Mouse (Mus musculus) skeletal muscle tissue, adult 2 months (tissue): ENCODE results near the gene Dnah10.
"Not testable (repeated sequence)": the region's sequence is repeated elsewhere in the genome, so short reads cannot be mapped to it uniquely, and the experiment has no call there.

Source experiments
- DNase-seq: peaks from one replicate; pipeline ENCODE4 v3.0.0-alpha.2; 2012; ENCODE audit warnings: low read depth, low spot score

The Dnah10 gene

DNA sequence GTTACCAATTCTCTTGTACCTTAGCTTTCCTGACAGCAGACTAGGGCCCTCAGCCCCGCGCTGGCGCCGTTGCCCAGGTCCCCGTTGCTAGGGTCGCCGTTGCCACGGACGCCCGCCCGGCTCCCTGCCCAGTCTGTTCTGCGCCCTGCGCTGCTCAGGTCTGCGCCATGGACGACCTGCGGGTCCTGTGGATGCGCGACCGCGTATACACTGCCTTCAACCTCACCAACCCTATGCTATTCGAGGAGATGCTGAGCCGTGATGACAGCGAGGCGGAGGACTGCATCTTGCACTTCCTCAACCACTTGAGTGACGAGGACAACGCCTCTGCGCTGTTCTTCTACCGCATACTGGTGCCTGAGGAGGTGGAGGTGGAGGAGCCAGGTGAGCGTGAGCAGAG, at the start of gene Dnah10:
Gene Dnah10 (plus strand): TSS at position 89 of the 400 bp plus-strand sequence.
- DNase-seq = no peak

DNA sequence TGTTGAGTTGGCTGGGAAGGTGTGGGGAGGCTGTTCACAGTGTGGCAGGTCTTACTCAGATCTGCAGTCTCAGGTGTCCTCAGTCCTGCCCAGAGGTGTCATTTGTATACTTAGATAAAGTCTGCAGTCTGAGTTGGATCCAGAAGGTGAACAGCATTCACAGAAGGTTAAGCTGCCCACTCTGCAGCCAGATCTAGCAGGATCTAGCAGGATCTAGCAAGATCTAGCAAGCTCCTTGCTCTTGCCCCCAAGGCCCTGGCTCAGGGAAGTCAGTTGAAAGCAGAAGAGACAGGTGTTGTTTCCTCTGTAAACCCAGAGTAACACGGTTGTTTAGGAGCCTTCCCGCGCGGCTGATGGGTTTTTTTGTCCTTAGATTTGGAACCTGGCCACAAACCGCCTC, 11.1 kb upstream of the Dnah10 start:
- no peak for DNase-seq

DNA sequence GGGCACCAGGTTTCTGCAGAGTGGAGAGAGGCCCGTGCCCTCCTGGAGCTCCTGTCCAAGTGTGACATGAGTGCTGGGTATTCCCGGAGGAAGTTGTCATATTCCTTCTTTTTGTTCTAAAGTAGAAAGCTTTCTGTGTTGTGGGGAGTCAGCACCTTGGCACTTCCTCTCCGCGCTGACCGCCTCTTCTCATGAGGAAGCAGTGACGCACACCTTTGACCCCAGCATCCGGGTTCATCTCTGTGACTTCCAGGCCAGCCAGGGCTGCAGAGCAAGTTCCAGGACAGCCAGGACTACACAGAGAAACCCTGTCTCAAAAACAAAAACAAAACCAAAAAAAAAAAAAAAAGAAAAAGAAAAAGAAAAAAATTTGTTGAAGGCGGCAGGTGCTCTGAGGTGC, 9.8 kb upstream of the Dnah10 start:
- peak; percentile 7 for DNase-seq

DNA sequence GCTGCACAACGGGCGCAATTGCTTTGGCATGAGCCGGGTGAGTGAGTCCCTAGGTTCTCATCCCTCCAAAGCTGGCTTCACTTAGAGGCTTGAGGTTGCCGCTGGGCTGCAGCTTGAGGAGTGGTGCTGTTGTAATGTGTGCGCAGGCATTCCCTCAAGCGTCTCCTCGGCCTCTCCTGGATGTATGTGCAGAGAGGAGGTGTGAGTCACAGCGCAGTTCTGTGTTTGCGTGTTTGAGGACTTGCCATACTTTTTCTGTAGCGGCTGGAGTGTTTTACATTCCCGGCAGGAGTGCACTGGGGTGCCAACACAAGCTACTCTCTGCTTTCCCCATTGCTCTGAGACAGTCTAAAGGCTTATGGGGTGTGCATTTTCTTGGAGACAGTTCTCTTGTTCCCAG, 6.9 kb upstream of the Dnah10 start:
- no peak for DNase-seq

DNA sequence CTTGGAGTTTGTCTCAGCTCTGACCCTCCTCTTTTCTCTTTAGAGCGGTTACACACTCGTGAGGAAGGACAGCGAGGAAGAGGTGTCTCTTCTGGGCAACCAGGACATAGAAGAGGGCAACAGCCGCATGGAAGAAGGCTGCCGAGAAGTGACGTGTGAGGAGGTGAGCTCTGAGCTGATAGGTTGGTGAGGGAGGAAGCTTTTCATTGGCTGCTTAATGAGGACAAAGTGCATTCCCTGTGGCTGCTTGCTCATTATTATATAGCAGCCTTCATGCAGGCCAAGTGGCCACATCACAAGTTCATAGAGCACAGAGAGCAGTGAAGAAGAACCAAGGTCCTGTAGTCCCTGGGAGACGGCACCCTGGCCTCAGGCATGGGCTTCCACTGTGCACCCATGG, 6.5 kb upstream of the Dnah10 start:
- no peak for DNase-seq

DNA sequence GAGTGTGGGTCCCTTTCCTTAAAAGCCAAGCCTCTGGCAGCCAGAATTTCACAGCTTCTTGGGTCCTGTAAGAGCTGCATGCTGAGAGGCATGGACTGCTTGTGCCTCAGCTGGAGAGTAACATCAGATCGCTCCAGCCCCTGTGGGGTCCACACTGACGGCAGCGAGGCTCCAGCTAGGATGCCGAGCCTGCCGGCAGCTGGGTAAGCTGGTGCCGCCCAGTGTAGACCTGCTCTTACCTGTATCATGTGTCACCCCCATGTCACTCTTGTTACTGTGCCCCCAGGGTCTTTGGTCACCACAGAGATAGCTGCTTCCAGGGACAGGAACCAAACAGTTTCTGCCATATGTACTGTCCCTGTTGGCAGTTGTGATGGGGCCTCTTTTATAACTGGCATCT, 1.8 kb upstream of the Dnah10 start:
- no peak for DNase-seq

DNA sequence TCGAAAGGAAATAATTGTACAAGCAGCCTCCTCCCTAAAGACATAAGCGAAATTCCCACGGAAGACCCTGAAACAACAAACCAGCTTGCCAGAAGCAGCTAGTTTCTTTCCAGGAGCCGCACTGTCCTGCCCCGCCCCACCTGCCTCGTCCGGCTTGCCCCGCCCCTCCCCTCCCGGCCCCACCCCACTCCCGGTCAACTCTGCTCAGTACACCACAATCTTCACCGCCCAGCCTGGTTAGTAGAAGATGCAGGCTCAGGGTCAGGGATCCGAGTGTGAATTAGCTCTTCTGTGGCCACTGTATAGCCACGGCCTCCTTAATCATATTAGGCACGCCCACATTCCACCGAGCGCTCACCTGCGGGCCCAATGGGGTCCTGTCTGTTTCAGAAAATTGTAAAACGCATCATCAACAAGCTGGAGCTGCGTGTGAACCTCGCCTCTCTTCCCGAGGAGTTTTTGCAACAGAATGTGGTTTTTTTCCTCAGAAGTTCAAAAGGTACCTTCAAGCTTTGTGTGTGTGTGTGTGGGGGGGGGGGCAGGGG, 4.8 kb downstream of the Dnah10 start:
- no peak for DNase-seq

DNA sequence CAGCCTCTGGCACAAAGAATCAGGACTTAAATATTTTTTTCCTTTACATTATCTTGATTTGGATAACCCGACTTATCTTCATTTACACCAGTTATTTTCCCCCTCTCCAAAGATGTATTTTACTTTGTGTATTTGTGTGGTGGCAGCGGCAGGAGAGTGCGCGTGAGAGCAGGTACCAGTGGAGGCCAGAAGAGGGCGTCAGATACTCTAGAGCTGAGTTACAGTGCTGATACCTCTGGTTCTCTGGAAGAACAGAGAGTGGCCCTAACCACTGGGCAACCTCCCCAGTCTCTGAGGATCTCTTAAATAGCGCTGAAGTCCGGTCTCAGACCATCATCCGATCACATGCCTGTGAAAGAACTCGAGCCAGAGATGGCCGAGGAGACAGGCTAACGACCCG, 9.1 kb downstream of the Dnah10 start:
- no peak for DNase-seq

DNA sequence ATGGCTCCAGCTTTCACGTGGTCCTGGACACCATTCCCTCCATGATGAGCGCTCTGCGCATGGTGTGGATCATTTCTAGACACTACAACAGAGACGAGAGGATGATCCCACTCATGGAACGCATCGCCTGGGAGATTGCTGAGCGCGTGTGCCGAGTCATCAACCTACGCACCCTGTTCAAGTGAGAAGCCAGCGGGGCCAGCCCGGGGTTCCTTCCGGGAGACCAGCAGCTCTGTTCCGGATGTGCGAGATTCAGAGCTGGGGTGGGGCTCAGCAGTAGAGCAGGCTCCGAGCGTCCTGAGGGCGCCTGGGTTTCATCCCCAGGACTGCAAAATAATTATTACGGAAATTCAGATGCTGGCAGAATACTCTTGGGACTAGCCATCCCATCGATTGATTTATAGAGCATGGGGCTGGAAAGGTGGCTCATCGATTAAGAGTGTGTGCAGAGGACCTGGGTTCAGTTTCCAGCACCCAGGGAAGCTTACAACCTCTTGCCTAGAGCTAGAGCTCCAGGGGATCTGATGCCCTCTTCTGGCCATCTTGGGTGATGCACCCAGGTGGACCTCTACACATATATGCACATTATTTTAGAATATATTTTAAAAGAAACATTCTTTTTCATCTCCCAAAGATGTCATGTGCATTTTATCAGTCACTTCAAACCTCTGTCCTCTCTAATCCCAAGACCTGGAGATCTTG, 17.2 kb downstream of the Dnah10 start:
- no peak for DNase-seq

DNA sequence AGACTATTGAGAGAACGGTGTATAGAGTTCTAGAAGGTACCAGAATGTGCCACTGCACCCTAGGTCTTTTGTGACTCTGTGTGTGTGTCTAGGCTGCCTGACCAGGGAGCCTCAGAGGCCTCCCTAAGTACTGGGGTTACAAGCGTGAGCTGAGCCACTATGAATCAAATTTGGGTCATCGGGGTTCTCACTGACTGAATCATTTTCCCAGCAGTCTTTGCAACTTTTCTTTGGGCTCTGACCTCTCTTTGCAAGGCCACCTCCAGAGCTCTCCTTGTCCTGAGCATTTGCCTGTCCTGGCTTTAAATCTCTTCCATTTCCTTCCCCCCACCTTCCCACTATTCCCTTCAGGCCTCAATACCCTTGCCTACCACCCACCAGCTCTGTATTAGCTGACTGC, 19.0 kb downstream of the Dnah10 start:
- no peak for DNase-seq

DNA sequence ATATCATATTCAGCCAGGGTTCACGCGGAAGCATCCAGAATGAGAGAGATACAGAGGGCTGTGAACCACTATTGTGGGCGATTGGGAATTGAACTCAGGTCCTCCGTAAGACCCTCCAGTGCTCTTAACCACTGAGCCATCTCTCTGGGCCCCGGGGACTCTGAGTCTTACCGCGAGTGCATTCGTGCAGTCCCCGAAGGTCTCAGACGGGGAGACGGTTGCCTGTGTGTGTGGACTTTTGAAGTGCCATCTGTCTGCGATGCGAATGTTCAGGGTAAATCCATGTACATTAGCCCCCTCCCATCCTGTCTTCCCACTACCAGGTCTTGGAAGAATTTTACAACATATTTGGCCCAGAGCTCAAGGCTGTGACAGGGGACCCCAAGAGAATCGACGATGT, 21.3 kb downstream of the Dnah10 start:
- no peak for DNase-seq

DNA sequence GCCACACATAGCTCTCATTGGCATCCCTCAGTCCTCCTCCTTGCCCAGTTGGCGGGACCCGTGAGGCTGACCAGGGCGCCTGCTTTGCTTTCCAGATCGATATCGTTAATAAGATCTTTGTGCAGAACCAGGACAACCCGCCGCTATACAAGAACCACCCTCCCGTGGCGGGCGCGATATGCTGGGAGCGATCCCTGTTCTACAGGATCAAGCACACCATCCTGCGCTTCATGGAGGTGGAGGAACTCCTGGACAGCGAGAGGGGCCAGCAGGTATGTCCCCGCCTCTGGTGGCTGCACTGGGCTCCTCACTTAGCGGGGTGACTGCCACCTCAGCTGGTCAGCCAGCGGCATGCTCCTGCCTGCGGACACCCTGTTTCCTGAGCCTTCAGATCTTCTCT, 23.4 kb downstream of the Dnah10 start:
- no peak for DNase-seq

DNA sequence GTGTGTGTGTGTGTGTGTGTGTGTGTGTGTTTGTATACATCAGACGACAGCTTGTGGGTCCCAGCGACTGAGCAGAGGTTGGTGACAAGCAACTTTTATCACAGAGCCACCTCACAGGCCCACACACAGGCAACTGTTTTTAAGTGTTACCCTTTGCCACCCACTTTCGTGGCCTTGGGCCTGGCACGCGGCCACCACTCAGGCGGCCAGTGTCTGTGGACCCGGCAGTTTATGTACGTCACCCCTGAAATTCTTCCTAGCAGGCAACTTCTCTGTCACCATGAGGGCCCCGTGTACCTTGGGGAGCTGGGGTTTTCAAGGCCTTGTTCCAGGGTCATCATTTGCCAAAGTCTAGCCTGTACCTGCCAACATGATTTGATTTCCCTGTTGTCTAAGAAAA, 26.8 kb downstream of the Dnah10 start:
- no peak for DNase-seq

DNA sequence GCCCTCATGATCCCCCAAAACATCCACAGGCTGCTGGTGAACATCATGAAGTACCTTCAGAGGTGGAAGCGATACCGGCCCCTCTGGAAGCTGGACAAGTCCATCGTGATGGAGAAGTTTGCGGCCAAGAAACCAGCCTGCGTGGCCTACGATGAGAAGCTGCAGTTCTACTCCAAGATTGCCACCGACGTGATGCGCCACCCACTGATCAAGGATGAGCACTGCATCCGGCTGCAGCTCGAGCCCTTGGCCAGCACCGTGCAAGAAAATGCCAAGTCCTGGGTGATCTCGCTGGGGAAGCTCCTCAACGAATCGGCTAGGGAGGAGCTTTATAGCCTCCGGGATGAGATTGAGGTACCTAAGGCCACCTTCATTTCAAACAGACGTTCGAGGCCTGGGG, 36.1 kb downstream of the Dnah10 start:
- DNase-seq = no peak

DNA sequence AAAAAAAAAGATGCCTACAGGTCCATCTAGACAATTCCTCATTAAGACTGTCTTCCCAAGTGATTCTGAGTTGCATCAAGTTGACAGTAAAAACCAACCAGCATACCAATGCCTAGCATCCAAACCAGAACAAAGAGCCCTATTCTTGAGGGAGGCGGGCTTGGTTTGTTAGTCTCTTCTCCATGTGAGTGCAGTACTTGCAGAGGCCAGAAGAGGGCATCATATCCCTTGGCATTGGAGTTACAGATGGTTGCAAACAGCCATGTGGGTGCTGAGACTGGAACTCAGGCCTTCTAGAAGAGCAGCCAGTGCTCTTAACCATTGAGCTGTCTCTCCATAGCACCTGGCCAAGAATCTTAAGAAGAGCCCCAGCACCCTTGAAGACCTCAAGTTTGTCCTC, 36.9 kb downstream of the Dnah10 start:
- no peak for DNase-seq

DNA sequence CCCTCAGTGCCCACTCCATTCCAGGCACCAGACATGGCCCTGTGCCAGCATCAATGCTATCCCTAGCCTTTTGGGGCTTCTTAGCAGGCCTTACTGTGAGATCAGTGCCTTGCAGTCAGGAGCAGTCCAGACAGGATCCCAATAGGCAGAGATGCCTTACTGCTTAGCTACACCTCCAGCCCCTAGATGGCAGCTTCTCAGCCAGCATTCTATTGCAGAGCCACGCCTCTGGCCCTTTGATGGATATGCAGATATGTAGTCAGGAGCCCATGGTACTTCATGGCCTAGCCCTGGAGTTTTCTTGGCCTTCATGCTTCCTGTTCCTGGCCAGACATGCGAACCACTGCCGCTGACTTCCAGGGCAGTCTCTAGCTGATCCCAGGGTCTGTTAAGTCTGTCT, 49.7 kb downstream of the Dnah10 start:
- no peak for DNase-seq

DNA sequence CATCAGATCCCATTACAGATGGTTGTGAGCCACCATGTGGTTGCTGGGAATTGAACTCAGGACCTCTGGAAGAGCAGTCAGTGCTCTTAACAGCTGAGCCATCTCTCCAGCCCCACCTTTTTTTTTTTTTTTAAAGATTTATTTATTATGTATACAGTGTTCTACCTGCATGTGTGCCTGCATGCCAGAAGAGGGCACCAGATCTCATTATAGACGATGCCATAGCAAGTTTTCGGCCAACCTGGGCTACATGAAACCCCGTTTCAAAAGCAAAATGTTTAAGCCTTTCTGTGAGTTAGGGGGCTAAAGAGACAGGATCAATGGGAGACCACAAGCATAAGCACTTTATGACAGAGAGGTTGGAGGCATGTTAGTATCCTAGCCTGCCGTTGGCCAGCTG, 51.4 kb downstream of the Dnah10 start:
- DNase-seq = not testable (repeated sequence)

DNA sequence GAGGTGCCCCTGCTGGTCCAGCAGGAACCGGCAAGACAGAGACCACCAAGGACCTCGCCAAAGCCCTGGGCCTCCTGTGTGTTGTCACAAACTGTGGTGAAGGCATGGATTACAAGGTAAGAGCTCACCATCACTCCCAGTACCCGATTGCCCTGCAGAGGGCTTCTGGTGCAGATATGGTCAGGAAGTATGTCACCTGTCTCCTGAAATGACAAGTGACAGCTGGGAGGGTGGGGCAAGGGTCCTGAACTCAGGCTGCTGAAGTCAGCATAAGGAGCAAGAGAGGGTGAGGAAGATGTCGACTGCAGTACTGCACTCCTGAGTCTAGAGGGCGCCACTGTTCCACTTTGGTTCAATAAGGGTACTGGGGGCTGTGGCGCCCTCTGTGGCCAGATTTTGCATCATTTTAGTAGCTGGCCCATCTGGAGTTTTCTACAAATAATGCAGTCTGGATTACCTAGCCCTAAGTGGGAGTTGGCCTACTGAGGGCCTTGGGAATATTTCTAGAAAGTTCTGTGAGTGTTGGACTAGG, 52.4 kb downstream of the Dnah10 start:
- DNase-seq = peak; percentile 3

DNA sequence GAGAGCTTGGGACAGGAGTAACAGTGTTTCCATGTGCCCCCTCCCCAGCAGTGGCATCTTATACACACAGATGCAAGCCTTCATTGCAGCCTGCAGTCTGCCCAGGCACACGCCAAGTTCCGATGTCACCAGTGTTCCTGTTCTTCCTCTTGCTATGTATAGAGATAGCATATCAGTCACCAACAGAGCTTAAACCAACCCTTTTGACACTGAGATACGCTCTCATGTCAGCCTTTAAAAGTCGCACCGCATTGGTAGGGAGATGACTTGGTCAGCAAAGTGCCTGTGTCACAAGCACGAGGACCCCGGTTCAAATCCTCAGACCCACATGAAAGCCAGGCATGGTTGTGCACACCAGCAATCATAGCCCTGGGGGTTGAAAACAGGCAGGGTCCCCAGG, 55.0 kb downstream of the Dnah10 start:
- DNase-seq = no peak

DNA sequence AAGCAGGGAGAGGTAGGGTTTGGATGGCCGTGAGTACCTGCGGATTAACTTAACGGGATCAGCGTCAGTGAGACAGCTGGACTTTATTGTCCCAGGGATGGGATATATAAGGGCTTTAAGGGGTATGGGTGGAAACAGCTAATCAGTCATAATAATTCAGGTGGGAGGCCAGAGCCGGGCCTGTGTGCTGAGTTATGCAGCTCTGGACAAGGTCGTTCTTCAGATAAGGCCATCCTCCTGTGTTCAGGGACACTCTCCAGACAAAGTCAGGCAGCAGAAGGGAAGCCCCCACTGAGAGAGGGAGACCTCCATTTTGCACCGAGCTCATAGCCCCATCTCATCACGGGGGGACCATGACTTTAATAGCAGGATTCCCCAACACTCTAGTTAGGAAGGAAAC, 56.8 kb downstream of the Dnah10 start:
- no peak for DNase-seq

DNA sequence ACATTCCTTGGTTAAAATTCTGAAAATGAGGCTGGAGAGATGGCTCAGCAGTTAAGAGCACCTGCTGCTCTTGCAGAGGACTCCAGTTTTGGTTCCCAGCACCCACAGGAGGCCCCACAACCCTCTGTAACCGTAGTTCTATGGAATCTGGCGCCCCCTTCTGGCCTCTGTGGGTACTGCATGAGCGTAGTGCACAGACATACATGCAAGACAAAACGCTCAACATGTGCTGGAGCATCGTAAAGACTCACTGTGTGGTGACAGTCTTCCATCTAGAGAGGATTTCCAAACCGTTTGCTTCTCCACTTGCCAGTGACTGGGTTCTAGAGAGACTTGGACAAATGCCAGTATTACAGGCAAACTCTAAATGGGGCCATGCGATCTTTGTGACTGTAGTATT, 60.8 kb downstream of the Dnah10 start:
- DNase-seq = no peak

DNA sequence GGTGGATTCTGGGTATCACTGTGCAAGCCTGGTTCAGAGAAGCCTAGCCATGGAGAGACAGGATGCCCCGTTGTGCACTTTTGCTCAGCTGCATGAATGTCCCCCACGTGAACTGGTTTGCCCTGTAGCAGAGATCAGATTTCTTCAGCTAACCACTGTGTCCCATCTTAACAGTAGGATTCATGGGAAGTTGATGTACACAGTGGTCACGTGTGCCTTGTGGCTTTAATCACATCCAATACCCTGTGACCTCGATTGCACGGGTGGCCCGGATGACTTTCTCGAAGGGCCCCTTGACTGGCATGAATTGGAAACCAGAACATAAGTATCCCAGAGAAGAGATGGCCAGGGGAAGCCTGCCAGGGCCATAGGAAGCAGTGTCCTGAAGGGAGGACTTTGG, 67.2 kb downstream of the Dnah10 start:
- DNase-seq = no peak

DNA sequence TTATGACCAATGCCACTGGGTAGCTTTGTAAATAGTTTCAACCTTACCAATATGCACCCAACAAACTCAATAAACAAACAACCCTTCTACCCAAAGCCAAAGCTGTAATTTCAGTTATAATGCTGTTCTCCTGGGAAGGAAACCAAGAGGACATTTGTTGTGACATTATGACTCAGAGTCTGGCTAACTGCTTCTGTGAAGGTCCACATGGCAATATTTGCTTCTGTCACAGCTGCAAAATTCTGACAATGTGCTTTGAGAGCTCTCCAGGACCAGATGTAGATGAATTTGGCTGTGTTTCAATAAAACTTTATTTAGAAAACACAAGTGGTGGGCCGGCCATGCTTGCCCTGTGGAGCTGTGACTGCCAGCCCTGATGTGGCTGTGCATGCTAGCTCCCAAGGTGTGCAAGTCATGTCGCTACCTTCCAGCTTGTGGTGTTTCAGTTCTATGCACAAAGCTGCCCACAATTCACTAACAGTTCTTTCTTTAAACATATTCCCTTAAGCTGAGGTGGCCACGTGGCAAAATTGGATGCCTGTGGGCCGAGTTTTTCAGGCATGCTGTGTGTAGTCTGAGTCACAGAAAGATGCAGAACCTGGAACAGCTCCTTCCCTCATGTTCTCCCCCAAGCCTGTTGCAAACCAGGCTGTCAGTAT, 85.0 kb downstream of the Dnah10 start:
- no peak for DNase-seq
